Mouse (Mus musculus) bone marrow, adult 2 months (tissue): ENCODE results near the gene Rnf145.

ENCODE experiments used
- CTCF ChIP-seq: fragments of 200-500 bp; IDR thresholded peaks from 2 replicates; pipeline ENCODE4 v1.5.1; 2011; ENCODE audit warnings: low read length, control low read depth; ENCODE audit not compliant: control insufficient read depth, insufficient read depth
- POLR2A ChIP-seq: fragments of 200-500 bp; IDR thresholded peaks from 2 replicates; pipeline ENCODE4 v1.6.1; 2011; ENCODE audit warnings: low read depth, mild to moderate bottlenecking, control low read depth, low read length, borderline replicate concordance; ENCODE audit not compliant: control insufficient read depth

DNA sequence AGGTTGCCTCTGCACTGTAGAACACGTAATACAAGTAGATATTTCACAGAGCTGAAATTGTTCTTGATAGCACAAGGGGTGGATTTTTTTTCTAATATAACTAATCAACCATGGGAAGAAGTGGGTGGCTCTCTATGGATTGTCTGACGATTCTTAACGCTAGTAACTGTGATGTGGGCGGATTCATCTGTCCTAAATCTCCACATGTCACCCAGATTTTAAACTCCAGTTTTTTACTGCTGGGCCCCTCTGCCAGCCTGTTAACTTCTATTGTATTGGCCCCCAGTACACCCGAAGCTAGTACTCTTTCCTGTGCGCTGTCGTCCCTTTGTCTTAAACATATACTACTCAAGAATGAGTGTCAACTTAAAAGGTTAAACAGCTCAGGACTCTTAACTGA, 8.4 kb upstream of the Rnf145 start:
- TF ChIP-seq CTCF, result no peak
- no peak for TF ChIP-seq POLR2A
